Mouse (Mus musculus): ENCODE measurements at regions not wholly inside any gene's neighbourhood (a gene's known extent, or its start where the extent isn't known, plus 50 kb on each side); places are given as distances from the start of the nearest gene placed in this dataset.

DNA sequence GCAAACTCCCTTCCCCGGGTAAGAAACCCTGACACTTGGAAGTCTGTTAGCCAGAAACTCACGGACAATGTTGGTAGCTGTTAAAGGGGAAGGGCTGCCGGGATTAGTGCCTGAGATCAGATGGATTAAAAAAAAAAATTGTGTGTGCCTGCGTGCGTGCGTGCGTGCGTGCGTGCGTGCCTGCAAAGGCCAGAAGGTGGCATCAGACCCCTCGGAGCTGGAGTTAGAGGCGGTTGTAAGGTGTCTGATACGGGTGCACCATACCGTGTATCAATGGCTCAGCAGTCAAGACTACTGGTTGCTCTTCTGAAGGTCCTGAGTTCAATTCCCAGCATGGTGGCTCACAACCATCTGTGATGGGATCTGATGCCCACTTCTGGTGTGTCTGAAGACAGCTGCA lies 59.0 kb upstream of the Ccdc167 start:
- no peak for DNase-seq

DNA sequence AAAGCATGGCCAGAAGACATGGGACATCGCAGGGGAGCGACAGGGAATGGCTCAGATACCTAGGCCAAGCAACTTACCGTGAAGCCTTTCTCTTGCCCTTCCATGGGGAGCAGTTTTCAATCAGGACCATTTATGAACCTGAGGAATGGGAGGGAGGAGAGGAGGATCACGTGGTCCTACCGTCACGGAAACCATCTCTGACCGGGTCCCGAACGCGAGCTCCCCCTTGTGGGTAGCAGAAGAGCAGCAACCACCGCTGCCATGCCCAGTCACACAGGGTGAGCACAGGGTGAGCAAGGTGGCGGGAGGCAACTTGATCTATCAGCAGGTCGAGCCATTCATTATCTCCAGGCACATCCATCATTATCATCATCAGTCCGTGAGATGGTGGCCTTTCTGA lies 56.5 kb upstream of the Ccdc167 start:
- peak; percentile 88 for DNase-seq

DNA sequence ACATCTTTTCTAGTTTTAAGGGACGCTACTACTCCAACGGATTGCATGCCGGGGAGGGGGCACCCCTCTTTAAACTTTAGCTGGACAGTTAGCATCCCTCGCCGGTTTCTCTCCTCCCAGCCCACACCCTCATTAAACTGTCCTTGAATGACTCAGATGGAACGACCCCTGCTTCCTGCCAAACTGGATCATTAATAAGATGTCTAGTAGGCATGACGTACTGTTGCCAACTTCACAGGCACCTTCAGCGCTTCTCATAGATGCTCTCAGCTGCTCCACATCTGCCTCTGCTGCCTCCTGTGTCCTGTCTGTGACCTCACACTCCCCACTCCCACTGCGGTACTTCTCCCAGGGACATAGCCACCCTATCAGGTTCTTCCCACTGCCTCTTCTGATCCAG lies 54.1 kb upstream of the Ccdc167 start:
- peak; percentile 41 for DNase-seq

DNA sequence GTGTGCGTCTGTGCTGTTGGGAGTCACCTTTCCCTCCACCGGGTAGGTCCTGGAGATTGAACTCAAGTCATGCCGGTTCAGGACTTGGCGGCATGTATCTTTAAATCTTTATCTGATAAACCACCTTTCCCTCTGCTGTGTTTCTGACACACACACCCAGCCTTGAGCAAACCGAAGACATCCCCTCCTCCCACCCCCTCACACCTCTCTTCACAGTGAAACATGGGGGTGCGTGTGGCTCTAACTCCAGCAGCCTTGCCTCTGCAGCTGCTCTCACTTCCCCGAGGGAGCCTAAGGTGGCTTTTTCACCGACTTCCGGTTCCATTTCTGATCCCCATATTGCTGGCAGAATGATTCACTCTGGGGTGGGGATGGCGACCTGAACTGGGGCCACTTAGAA lies 52.8 kb upstream of the Ccdc167 start:
- peak; percentile 74 for DNase-seq

DNA sequence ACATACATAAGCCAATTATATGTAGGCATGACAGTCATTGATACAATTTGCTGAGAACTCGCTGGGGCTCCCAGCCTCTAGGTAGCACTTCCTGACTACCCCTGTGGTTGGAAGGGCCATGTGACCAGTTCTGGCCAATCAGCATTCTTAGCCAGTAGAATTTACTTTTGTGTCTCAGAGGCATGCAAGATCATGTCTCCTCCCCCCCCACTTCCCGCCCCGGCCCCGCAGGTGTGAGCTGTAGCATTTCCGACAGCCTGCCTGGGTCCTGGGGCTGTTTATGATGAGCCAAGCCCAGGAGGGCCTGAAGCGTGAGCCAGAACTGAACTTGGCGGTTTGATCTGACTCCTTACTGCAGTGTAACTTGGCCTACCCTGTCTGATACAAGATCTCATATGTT lies 52.3 kb upstream of the Ccdc167 start:
- DNase-seq, result peak; percentile 89

DNA sequence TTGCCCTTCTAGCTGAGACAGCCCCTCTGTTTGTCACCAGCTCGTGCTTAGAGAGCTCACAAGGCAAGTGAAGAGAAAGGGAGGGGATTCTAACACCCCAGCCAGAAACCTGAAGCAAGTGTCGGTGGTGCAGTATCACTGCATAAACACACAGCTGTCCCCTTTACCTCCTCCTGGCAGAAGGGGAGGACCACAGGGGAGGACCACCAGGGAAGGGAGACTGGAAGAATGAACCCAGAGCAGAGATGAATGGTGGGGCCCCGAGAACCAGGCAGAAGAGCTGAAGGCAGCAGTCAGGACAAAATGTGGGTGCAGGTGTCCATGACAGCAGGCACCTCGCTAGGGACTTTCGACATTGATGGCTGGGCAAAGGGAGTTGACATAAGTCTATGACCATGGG lies 51.8 kb upstream of the Ccdc167 start:
- DNase-seq, result peak; percentile 69
